Mouse (Mus musculus): ENCODE results near the gene Adgrg4. TPM values are rescaled to one million over a fixed set of nuclear protein-coding genes. Genes with fewer than 3 reads are reported as not detected.

Gene Adgrg4
- not detected in 2 replicates for polyA plus RNA-seq (2015; fragmentation: Nextera tagmentation; extraction: Ambion mirVana)

DNA sequence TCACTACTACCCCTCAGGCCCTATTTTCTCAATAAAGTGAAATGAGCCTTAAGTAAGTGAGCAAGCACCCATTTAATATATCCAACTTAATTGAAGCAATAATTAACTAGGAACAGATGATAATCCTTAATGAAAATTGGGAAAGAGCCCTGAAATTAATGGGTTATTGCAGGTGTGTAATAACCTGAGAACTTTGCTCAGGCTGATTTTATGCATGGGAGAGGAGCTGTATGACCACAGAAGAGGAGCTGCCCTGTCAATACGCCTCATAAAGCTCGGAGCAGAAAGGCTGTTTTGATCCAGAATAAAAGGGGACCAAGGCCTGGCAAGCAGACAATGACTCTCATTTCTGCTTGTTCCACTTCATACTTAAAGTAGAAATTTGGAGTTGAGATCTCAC lies at the start of gene Adgrg4:
TSS of gene Adgrg4 (plus strand) at position 301 of the 400 bp plus-strand sequence.

DNA sequence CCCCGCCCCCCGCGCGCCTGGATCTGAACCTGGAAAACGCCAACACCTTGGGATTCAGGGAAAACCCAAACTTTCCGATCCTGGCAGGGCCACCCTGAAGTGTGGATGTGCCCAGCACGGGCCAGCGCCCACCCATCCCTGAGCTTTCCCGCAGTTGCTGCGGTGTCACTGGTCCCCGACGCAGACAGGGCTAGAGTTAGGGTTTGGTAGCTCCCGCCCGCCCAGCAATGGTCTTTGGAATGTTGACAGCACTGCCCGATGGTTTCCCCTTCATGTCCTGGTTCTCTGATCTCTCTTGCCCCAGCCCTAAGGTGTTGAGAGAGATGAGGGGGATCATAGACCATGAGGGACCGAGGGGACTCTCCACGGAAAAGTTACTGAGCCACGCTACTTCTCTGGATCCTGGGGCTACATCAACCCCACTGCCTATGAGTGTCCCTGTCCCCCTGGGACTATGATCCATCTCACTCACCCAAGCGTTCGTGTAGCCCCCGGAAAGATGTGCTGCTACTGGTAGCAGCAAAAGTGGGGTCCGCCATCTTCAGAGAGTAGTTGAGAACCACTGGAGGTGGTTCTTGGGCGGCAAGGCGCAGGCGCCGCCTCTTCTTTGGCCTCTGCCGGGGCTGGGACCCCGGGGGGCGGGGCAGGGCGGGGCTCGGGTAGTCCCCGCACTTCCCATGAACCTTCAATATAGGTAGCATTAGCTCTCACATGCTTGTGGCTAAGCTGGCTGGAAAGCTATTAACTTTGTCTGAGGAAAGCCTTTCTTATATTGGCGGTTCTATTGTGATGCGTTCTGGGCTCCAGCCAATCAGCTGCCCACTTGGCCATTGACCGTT lies 48.0 kb upstream of the Adgrg4 start, which contains the start of gene Map7d3:
TSS of gene Map7d3 (minus strand) at position 562 of the 839 bp plus-strand sequence.

DNA sequence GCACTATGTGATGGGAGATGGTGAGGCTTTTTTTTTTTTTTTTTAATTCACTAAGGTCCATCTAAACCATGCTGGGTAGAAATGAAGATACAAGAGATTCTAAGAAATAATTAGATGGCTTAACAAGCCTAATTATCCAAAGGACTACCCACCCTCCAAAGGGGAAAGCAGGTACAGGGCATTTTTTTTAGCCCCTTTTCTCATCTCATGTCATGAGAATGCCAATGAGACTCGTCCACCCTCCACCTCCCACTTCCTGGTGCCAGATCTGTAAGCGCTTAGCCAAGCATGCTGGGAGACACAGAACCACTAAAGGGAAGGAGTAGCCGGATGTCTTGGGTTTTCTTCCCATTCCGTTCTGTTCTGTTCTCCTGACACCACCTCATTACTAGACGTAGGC lies 172.8 kb downstream of the Adgrg4 start, which contains the start of gene Brs3:
TSS of gene Brs3 (plus strand) at position 301 of the 400 bp plus-strand sequence.

Other genes with a start within 250 kb of the Adgrg4 start
- gene Fhl1, start 138.4 kb upstream of the Adgrg4 start, polyA plus RNA-seq (2015; fragmentation: Nextera tagmentation; extraction: Ambion mirVana): 1,775 and 2,108 TPM in 2 replicates
- gene Map7d3, start 47.8 kb upstream of the Adgrg4 start, polyA plus RNA-seq (2015; fragmentation: Nextera tagmentation; extraction: Ambion mirVana): 1.5 and 2.7 TPM in 2 replicates
- gene Brs3, start 172.9 kb downstream of the Adgrg4 start, polyA plus RNA-seq (2015; fragmentation: Nextera tagmentation; extraction: Ambion mirVana): not detected in 2 replicates
- 48.0 and 52.1 TPM in 2 replicates for gene Htatsf1, start 183.4 kb downstream of the Adgrg4 start, polyA plus RNA-seq (2015; fragmentation: Nextera tagmentation; extraction: Ambion mirVana)
- gene Vgll1, start 217.9 kb downstream of the Adgrg4 start, polyA plus RNA-seq (2015; fragmentation: Nextera tagmentation; extraction: Ambion mirVana): 2.4 and 3.7 TPM in 2 replicates

All from urinary bladder, postnatal 0 days (tissue).